Mouse (Mus musculus): ENCODE results near the gene Itpk1.

DNA sequence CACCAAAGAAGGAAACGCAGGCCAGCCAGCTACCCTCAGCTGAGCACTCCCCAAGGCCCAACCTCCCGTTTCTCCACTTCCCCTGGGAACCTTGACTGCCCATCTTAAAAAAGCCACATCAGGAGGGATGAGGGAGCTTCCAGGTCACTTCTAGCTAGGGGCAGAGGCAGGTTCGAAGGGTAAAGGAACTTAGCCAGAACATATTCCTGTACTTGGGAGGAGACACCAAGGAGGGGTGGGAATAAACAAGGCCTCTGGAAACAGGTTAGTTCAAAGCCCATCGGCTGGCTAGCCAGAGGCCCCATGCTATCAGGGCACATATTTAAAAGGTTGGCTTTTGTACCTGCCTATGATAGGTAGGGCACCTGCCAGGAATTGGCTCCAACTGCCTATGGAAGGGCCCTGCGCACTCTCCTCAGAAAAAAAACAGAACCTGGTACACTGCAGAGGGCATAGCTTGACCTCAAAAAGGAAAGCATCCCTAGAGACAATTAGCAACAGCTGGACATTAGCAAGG lies 3.0 kb downstream of the Itpk1 start:
- no peak for TF ChIP-seq EP300 (IDR thresholded peaks at IDR 0.05; ENCODE audit: insufficient read depth, low read depth, low read length)
- no peak for TF ChIP-seq CTCF (IDR thresholded peaks at IDR 0.05)
